Mouse (Mus musculus) erythroid progenitor cell, adult 5-6 weeks (primary cell): ENCODE results near the gene Mgat1. TPM values are rescaled to one million over a fixed set of nuclear protein-coding genes. Genes with fewer than 3 reads are reported as not detected.
"Not testable (repeated sequence)": the region's sequence is repeated elsewhere in the genome, so short reads cannot be mapped to it uniquely, and the experiment has no call there.

Source experiments
- ATAC-seq: replicated peaks from 2 replicates; pipeline ENCODE4 v1.8.0; 2016; ENCODE audit warnings: moderate number of reproducible peaks, mild to moderate bottlenecking, moderate TSS enrichment, inconsistent platforms; ENCODE audit not compliant: poor library complexity, low FRiP score, severe bottlenecking
- total RNA-seq, 2 experiments: library from RNA; stranded (forward) in 1 of 2; stranded (reverse) in 1 of 2; fragments of 150-400 nt in 1 of 2; fragments of 186-747, 209-891 nt in 1 of 2; gene quantifications; 2 replicates each; pipeline versions ENCODE4 v1.2.3 to v1.2.4; 2015 to 2017; ENCODE audit warnings: low replicate concordance in 2 of 2

Gene Mgat1
- total RNA-seq, 2 experiments from 2014 or later: 12.2 to 21.8 TPM

DNA sequence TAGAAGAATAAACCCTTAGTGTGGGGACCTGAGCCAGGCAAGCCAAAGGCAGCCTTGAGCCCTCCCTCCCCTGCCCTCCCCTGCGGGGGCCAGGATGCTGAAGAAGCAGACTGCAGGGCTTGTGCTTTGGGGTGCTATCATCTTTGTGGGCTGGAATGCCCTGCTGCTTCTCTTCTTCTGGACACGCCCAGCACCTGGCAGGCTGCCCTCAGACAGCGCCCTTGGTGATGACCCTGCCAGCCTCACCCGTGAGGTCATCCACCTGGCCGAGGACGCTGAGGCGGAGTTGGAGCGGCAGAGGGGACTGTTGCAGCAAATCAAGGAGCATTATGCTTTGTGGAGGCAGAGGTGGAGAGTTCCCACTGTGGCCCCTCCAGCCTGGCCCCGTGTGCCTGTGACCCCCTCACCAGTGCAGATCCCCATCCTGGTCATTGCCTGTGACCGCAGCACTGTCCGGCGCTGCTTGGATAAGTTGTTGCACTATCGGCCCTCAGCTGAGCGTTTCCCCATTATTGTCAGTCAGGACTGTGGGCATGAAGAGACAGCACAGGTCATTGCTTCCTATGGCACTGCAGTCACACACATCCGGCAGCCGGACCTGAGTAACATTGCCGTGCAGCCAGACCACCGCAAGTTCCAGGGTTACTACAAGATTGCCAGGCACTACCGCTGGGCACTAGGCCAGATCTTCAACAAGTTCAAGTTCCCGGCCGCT, 16.8 kb downstream of the Mgat1 start:
- no peak for ATAC-seq

DNA sequence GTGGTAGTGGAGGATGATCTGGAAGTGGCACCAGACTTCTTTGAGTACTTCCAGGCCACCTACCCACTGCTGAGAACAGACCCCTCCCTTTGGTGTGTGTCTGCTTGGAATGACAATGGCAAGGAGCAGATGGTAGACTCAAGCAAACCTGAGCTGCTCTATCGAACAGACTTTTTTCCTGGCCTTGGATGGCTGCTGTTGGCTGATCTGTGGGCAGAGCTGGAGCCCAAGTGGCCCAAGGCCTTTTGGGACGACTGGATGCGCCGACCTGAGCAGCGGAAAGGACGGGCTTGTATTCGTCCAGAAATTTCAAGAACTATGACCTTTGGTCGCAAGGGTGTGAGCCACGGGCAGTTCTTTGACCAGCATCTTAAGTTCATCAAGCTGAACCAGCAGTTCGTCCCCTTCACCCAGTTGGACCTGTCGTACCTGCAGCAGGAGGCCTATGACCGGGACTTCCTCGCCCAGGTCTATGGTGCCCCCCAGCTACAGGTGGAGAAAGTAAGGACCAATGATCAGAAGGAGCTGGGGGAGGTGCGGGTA, 17.4 kb downstream of the Mgat1 start:
- no peak for ATAC-seq

DNA sequence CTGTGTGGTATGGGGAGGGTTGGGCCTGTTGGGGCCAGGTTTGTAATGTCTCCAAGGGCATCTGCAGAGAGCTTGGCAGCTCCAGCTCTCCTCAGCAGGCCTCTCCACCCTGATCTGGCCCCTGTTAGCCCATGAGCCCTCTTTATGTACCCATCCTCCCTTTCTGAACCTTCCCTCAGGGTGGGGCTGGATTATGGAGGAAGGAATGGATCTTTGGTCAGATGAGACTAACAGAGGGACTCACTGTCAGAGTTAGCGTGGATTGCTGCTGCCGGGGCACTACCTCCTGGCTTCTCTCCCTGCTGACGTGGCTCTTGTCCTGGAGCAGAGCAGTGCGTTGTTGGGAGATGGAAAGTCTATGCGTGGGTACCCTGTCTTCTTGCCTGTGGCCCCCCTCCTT, 18.3 kb downstream of the Mgat1 start:
- ATAC-seq: no peak

DNA sequence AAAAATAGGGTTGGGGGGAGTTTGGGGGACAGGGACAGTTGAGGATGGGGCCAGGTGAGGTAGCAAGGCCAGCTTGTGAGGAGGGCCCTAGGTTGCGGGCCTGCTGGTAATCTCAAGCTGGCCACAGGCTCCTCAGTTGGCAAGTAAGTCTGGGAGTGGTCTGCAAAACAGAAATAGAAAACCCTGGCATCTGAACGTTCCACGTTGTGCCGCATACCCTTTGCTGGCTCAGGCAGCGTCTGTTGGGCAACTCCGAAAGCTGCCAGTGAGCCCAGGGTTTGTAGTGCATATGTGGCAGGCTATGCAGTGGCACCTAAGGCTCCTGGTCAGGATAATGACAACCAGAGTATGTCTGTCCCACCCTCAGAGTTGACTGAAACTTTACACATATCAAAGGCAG, 19.2 kb downstream of the Mgat1 start:
- no peak for ATAC-seq

DNA sequence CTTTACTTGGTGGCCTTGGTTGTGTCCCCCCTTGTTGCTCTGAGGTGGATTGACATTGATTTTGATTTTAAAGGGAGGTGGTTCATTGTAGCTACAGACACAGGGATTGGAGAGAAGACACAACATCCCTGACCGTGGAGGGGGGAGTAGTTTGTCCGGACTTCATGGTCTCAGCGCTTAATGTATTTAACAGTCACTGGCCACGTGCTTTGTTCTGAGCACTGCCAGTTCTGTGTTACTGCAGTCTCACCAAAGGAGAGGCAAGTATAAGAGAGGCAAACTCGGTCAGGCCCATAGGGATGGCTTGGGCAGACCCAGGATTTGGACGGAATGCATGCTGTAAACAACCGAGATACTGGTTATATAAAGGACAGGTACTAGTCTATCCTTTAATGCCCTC, 20.1 kb downstream of the Mgat1 start:
- no peak for ATAC-seq

DNA sequence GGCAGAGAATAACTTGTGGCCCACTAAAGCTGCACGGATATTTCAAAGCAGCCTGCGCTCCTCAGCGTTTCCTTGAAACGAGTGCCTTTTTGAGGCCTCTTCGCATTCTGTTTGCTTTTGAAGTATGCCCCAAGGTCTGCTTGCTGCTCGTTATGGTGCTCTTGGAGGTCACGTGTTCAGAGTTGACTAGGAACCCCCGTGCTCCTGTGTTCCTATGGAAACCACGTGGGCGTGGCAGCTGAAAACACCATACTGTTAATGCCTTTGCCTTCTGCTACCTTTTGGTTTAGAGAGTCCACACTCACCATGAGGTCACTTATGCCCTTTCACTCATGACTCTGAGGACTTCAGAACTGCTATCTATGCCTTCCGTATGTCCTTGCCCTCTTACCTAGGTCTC, 20.6 kb downstream of the Mgat1 start:
- ATAC-seq: no peak

DNA sequence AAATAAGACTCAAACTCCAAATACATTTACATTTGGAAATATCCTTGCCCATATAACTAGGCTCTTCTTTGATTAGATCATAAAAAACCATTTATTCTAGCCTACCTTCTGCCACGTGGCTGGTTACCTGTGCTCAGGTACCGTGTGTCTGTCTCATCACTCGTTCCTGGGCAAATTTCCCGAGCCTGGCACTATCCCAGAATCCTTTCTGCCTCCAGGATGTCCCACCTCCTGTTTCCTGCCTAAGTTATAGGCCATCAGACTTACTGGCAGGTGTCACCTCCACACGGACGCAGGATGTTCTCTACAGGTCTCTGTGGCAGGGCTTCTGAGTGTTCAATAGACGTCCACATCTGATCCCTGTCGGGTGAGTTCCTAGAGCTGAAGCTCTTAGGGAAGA, 21.1 kb downstream of the Mgat1 start:
- no peak for ATAC-seq

DNA sequence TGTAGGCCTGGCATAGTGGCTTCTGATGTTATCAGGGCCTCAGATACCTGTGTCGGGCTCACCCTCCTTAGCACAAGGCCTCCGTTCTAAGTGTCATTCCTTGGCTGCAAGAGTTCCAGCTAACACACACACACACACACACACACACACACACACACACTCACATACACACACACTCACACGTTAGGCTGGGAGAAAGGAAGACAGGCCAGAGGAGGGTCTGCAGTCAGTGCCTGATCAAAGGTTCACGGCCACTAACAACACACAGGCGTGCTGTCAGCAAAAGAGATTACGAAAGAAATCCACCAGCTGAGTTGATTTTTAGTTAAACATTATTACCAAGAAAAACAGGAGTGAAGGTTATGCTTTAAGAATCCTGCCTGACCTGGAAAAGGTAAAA, 22.7 kb downstream of the Mgat1 start:
- no peak for ATAC-seq

DNA sequence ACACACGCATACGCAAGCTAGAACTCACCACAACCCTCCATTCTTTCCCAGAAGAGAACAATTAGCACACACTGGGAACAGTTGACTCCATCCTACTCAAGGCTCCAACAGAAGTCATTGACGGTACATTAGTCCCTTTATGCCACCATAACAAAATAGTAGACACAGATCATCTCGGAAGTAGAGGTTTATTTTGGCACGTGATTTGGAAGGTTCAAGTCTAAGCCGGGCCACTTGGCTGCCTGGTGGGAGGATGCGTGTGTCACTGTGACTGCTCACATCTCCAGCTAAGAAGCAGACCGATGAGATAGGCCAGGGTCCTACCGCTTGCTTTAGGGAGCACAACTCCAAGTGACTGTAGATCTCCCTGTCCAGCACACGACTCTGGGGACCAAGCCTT, 23.3 kb downstream of the Mgat1 start:
- no peak for ATAC-seq

DNA sequence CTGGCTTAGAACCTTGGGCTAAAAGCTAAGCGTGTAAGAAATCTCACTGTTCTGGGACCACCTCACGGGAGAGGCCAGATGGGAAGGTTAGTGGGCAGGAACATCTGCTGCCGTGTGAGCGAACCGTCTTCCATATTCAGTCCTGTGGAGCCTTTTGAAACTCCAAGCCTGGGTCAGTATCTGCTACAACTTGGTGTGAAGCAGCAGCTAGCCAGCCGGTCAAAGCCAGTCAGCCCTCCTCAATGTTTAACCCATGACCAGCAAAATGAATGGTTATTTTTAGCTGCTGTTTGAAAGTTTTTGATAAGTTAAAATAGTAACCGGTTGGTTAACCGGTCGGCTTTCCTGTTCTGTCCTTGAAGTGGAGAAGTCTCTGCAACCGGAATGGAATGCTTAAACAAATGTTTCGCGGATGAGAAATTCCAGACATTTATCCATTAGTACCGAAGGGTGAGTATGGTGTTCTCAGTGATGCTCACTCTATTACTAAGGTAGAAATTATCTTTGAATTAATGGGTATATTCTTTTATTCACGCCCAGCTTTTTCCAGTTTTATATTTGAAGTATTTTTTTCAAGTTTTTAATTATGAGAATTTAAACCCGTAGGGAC, 24.1 kb downstream of the Mgat1 start:
- ATAC-seq: no peak

DNA sequence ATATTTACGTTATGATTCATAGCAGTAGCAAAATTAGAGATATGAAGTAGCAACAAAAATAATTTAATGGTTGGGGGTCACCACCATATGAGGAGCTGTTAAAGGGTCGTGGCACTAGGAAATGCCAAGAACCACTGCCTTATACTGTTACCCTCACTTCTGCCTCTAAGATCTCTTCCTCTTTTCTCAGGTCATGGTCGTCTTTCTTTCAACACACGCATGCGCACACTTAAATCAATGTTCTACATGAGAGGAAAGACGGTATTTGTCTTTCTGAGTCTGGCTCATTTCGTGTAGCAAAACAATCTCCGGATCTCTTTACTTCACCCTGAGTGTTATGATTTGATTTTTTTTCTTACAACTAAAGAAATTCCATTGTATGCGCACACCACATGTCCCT, 25.8 kb downstream of the Mgat1 start:
- no peak for ATAC-seq

DNA sequence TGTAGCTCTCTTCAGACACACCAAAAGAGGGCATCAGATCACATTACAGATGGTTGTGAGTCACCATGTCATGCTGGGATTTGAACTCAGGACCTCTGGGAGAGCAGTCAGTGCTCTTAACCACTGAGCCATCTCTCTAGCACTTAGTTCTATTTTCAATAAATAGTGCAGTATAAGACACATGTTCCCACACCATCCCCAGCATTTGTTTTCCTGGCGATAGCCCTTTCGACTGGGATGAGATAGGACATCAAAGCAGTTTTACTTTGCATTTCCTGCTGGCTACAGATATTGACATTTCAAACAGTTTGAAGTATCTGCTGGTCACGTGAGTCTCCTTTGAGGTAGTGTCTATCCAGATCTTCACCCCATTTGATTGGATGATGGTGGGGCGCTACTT, 26.4 kb downstream of the Mgat1 start:
- ATAC-seq: no peak

DNA sequence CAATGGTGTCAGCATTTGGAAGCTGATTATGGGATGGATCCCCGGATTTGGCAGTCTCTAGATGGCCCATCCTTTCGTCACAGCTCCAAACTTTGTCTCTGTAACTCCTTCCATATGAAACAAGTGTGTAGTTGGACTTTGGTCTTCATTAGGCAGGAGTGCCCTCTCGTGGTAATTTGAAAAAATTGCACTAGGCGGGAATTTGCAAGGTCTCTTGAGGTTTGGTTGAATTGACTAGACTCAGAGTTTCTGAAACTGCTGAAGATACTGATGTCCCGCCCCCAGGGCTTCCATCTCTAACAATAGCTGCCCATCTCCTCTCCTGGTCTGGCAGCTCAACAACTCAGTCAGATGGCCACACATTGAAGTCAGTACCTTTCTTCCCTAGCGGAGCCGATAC, 27.3 kb downstream of the Mgat1 start:
- peak; percentile 67 for ATAC-seq

DNA sequence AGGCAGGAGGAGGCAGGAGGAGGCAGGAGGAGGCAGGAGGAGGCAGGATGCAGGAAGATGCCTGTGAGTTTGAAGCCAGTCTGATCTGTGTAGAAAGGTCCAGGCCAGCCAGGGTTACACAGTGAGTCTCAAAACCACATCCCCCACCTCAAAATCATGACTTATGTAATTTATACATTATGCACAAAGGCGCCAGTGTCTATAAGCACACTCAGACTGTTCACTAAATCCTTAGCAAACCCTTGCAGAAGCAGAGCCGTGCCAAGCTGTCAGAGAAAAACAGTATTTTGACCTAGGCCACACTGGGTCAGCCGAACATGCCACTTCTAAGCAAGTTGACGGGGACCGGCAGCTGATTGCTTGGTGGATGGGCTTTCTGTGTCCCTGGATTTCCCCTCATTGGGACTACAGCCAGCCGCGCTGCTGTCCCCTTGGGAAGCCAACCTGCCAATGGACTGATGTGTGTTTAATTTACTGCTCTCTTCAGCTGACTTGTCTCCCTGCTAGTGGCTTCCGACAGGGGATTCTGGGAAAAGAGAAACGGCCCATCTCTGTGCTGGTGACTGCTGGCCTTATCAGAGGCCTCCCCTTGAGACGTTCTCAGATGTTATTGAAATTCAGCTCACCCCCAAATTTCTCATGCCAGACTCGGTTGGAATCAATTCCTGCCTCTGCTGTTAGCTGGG, 30.0 kb downstream of the Mgat1 start:
- ATAC-seq: no peak

DNA sequence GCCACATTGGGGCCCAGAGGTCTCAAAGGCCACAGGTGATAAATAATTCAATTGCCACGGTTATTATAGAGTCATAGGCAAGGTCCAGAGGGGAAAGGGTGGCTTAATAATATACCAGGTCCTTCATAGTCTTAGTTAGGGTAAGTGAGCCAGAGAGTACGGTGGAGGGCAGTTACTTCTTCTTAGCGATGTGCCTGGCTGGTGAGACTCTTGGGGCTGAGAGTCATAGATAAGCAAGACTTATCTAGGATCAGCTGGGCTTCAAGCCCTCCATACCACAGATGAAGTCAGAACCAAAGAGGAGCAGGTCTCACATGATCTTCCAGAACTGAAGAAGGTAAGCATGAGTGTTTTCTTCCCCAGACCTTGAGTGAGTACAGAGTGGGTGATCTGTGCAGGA, 34.2 kb downstream of the Mgat1 start, which contains the start of gene Olfr1393:
Gene Olfr1393 (plus strand): TSS at position 83 of the 400 bp plus-strand sequence.
- no peak for ATAC-seq

DNA sequence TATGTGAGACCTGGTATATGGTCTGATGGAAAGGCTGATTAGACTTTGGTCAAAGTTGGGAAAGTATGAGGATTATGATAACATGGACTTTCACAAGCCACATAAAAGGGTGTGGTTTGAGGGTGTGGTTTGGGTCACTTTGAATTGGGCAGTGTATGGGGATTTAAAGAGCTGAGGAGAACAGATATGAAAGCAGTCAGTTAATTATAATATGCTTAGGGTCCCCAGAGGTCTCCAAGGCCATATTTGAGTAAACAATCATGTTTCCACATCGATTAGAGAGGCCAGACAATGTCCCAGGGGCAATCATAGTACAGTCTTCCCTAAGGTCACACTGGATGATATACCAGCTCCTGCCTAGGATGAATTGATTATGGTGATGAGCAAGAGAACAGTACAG, 41.0 kb downstream of the Mgat1 start, which contains the start of gene Olfr1392:
Gene Olfr1392 (plus strand): TSS at position 301 of the 400 bp plus-strand sequence.
- not testable (repeated sequence) for ATAC-seq

DNA sequence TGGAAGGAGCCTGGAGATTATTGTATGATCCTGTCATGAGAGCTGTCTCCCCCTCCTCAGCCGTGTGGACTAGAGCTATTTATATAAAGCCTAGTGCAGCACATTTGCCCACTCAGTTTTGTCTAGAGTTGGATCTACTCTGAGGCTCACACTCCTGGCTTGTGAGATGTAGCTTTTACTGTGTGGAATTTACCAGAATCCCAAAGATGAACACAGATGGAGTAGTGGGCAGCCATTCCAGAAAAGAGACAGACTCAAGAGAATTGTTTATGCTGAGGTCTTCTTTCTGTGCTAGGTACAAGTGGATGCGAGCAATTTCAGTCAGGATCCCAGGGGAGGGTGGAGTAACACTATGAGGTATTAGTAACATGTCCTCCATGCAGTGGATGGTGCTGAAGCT, 43.3 kb downstream of the Mgat1 start:
- ATAC-seq: no peak

DNA sequence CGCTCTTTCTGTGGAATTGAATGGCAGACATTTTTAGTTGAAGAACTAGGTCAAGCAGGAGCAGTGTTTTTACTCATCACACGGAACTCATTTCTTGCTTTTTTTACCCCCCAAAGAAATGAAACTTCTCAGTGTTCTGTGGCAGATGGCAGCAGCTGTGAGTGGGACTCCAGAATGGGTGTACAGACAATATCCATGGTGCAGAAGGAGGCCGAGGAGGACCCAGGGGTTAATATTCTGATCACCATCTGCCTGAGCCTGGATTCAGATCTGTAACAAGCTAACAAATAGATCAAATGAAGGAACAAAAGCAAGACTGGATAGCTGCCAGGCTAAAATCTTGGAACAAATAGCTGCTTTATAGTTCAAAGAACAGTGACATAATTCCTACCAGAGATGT, 48.8 kb downstream of the Mgat1 start:
- no peak for ATAC-seq

DNA sequence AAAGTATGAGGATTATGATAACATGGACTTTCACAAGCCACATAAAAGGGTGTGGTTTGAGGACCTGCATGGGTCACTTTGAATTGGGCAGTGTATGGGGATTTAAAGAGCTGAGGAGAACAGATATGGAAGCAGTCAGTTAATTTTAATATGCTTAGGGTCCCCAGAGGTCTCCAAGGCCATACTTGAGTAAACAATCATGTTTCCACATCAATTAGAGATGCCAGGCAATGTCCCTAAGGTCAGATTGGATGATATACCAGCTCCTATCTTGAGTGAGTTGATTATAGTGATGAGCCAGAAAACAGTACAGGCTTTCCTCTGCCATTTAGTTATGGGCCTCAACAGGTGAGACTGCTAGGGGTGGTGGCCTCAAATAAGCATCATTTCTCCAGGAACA, 60.5 kb downstream of the Mgat1 start, which contains the start of gene Olfr10:
Gene Olfr10 (plus strand): TSS at position 301 of the 400 bp plus-strand sequence.
- no peak for ATAC-seq

DNA sequence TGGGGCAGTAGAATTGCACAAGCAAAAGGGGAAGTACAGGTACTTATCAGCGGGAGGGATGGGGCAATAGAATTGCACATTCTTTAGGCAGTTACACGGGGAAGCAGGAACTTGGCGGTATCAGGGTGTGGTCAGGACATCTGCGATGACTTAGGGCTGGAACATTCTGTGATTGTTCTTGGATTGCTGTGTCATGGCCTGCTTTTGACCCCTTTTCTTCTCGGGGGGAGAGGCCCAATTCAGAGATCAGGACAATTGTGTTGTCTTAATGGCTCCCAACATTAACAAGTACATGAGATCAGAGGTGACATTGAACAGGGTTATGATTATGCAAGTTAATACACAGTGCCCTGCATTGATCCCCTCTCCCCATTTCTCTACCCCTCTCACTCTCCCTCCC, 64.6 kb downstream of the Mgat1 start:
- not testable (repeated sequence) for ATAC-seq
